Comparison of ENCODE assay signal across 23 mouse cellular contexts in genomic region chr19:41517006-41517405, GRCm38 (mm10).
"Had no signal": no experiment of that assay in that cellular context is flagged by ENCODE, and none has a peak within 500 bp of the region (broad histone marks: within the 10 kb centered on the region; RNA-seq: fewer than 3 reads in every experiment).

No protein-coding gene starts in this region.

- H3K4me2 ChIP-seq: liver, embryonic 12.5 days; lung, embryonic 15.5 days; neural tube, embryonic 13.5 days; neural tube, embryonic 15.5 days had no signal

- H3K9ac ChIP-seq: liver, embryonic 12.5 days; liver, embryonic 14.5 days; liver, postnatal 0 days; lung, embryonic 15.5 days; neural tube, embryonic 13.5 days; neural tube, embryonic 15.5 days had no signal

- H3K27me3 ChIP-seq: liver, embryonic 12.5 days; lung, embryonic 15.5 days; megakaryocyte, embryonic 14.5 days; neural tube, embryonic 13.5 days; neural tube, embryonic 15.5 days had no signal

- H3K4me3 ChIP-seq: liver, embryonic 12.5 days; lung, embryonic 15.5 days; megakaryocyte, embryonic 14.5 days; midbrain, embryonic 10.5 days; myocyte; neural tube, embryonic 13.5 days; neural tube, embryonic 15.5 days had no signal

- H3K9me3 ChIP-seq: liver, embryonic 12.5 days; lung, embryonic 15.5 days; megakaryocyte, embryonic 14.5 days; midbrain, embryonic 10.5 days; neural tube, embryonic 13.5 days; neural tube, embryonic 15.5 days had no signal

- H3K36me3 ChIP-seq: liver, embryonic 12.5 days; lung, embryonic 15.5 days; midbrain, embryonic 10.5 days; neural tube, embryonic 13.5 days; neural tube, embryonic 15.5 days had no signal

- DNase-seq: liver, postnatal 0 days; lung, adult 2 months; lung, postnatal 14 days; lung, postnatal 36 days; midbrain, embryonic 14.5 days; right cerebral cortex, adult 18-20 months; right cerebral cortex, postnatal 25 days; right cerebral cortex, postnatal 4 days; spleen, adult 18-20 months; thymus, adult 18-20 months; thymus, postnatal 14 days; thymus, postnatal 4 days had no signal

- ATAC-seq: liver, embryonic 12.5 days; liver, postnatal 0 days; lung, postnatal 0 days; midbrain, embryonic 16.5 days had no signal

- H3K27ac ChIP-seq: liver, embryonic 12.5 days; liver, embryonic 14.5 days; lung, embryonic 15.5 days; macrophage; midbrain, embryonic 10.5 days; neural tube, embryonic 13.5 days; neural tube, embryonic 15.5 days had no signal
